Mouse (Mus musculus): ENCODE data around the gene Tagln. TPM values are rescaled to one million over a fixed set of nuclear protein-coding genes. Genes with fewer than 3 reads are reported as not detected.
A peak's percentile ranks its signal among the peaks of the same experiment; 100 is the strongest.

The Tagln gene
- polyA plus RNA-seq, 1 experiment from 2014 or later, result 930 TPM

DNA sequence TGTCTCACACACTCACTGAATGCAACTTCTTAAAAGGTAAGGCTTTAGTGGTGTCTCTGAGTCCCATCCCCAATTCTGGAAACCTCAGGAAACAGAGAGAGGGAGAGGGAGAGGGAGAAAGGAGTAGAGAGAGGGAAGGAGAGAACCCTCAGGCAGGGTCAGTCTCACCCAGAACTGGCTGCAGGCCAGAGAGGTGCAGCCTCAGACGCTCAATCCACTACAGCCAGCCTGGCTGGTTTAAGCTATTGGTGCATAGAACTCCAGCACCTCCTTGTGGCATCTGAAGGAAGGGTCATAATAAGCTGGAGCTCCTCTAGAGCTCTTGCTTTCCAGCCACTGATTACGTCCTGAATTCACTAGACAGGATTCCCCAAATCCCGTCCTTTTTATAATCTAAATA, 1.0 kb upstream of the Tagln start:
- in situ Hi-C loops (cut with MboI; ENCODE audit: low pct_unique_long_range_greater_than_20kb), result no loop called here
- TF ChIP-seq CTCF (IDR thresholded peaks at IDR 0.05), result no peak
- CTCF ChIA-PET, result interaction anchor here (0.7 to 3.1 kb wide), 8 partner anchors 12 to 33 kb away, joined by 3 to 13 read pairs (median 4); partner anchors contain the start of gene Sidt2
- H3K27me3 ChIP-seq, result no peaks in the 10 kb centered on the region
- ATAC-seq (peak; percentile 66), DNase-seq (ENCODE audit: low read depth, low spot score) (no peak)
- POLR2A ChIA-PET, result interaction anchor here (0.6 to 0.7 kb wide), 2 partner anchors 310 to 536 kb away, joined by 3 to 6 read pairs; no protein-coding TSS in a partner anchor

GRCm38 (mm10) chr9:45932571-45933415, 3.1 kb downstream of the Tagln start:
- no peaks in the 10 kb centered on the region for H3K27me3 ChIP-seq
- POLR2A ChIA-PET, result interaction anchor here (0.9 to 1.7 kb wide), 3 partner anchors 12 to 27 kb away, joined by 3 to 4 read pairs (median 4); partner anchors contain the start of gene Pcsk7
- in situ Hi-C loops (cut with MboI; ENCODE audit: low pct_unique_long_range_greater_than_20kb), result no loop called here
- CTCF ChIA-PET, result interaction anchor here (1.4 to 2.1 kb wide), 2 partner anchors 14 to 21 kb away, joined by 4 to 6 read pairs; no protein-coding TSS in a partner anchor
- no peak for DNase-seq (ENCODE audit: low read depth, low spot score)
- ATAC-seq, result no peak
- TF ChIP-seq CTCF (IDR thresholded peaks at IDR 0.05), result no peak

DNA sequence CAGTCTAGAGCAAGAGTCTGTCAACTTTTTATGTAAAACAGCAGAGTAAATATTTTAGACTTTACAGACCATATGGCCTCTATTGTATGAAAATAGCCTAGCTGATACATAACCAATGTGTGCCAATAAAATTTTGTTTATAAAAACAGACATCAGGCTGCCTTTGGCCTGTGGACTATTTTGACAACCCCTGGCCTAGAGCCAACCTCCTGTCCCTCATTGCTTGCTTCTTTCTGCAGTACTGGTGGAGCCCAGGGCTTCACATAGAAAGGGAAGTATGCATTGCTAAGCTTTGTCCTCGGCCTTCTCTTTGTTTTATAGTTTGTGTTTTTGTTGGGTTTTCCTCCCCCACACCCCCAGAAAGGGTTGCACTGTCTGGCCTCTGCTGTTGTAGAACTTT, 3.9 kb downstream of the Tagln start:
- H3K27me3 ChIP-seq, result no peaks in the 10 kb centered on the region
- TF ChIP-seq CTCF (IDR thresholded peaks at IDR 0.05), result no peak
- ATAC-seq (no peak), DNase-seq (ENCODE audit: low read depth, low spot score) (no peak)
- ChIA-PET POLR2A (interaction anchor here (0.9 to 1.7 kb wide), 3 partner anchors 12 to 26 kb away, joined by 3 to 4 read pairs (median 4); partner anchors contain the start of gene Pcsk7), CTCF (interaction anchor here (1.1 to 2.1 kb wide), 3 partner anchors 13 to 20 kb away, joined by 4 to 6 read pairs (median 5); no protein-coding TSS in a partner anchor)
- in situ Hi-C loops (cut with MboI; ENCODE audit: low pct_unique_long_range_greater_than_20kb), result no loop called here

- TF ChIP-seq CTCF (IDR thresholded peaks at IDR 0.05), result no peak
- in situ Hi-C loops (cut with MboI; ENCODE audit: low pct_unique_long_range_greater_than_20kb), result no loop called here
- ChIA-PET CTCF (interaction anchor here (1.8 kb wide), 1 partner anchor 11 kb away, joined by 5 read pairs; no protein-coding TSS in a partner anchor), POLR2A (interaction anchor here (1.0 kb wide), 1 partner anchor 23 kb away, joined by 3 read pairs; the partner anchor contains the start of genes Pcsk7 and Rnf214)
- DNase-seq (ENCODE audit: low read depth, low spot score) (no peak), ATAC-seq (no peak)
- H3K27me3 ChIP-seq, result no peaks in the 10 kb centered on the region
Measured at GRCm38 (mm10) chr9:45929285-45929684, 6.6 kb downstream of the Tagln start.

GRCm38 (mm10) chr9:45919895-45920294, 16.0 kb downstream of the Tagln start:
- CTCF ChIA-PET, result interaction anchor here (1.6 kb wide), 1 partner anchor 12 kb away, joined by 6 read pairs; no protein-coding TSS in a partner anchor
- ATAC-seq, result no peak

GRCm38 (mm10) chr9:45917041-45917934, 18.6 kb downstream of the Tagln start:
- in situ Hi-C loops (cut with MboI; ENCODE audit: low pct_unique_long_range_greater_than_20kb), result no loop called here
- no peaks in the 10 kb centered on the region for H3K27me3 ChIP-seq
- no peak for ATAC-seq
- CTCF ChIA-PET, result interaction anchor here (1.9 kb wide), 1 partner anchor 12 kb away, joined by 5 read pairs; no protein-coding TSS in a partner anchor
- POLR2A ChIA-PET, result interaction anchor here (0.7 kb wide), 2 partner anchors 37 to 315 kb away, joined by 3 to 5 read pairs; no protein-coding TSS in a partner anchor
- DNase-seq (ENCODE audit: low read depth, low spot score), result no peak
- no peak for TF ChIP-seq CTCF (IDR thresholded peaks at IDR 0.05)

More at GRCm38 (mm10) chr9:45919895-45920294, 16.0 kb downstream of the Tagln start:
- in situ Hi-C loops (cut with MboI; ENCODE audit: low pct_unique_long_range_greater_than_20kb), result no loop called here
- POLR2A ChIA-PET, result interaction anchor here (1.2 kb wide), 1 partner anchor 13 kb away, joined by 4 read pairs; no protein-coding TSS in a partner anchor
- no peak for DNase-seq (ENCODE audit: low read depth, low spot score)
- H3K27me3 ChIP-seq, result no peaks in the 10 kb centered on the region
- no peak for TF ChIP-seq CTCF (IDR thresholded peaks at IDR 0.05)

DNA sequence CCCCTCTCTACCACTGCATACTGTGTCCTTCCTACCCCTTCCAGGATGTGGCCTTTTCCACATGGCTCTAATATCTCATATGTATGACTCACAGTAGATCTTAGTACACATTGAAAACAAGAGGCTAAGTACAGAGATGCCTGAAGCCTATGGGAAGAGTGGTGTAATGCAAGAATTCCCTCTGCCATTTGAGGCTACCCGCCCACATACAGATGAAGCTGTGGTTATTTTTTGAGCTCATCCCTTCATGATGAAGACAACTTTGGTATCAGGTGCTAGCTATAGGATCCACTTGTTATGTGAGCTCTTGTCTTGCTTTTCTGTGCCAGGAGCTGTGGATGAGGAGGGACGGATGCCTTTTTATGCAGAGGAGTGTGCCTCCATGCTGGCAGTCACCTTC, 20.2 kb downstream of the Tagln start:
- CTCF ChIA-PET, result no interaction called here
- in situ Hi-C loops (cut with MboI; ENCODE audit: low pct_unique_long_range_greater_than_20kb), result no loop called here
- H3K27me3 ChIP-seq, result no peaks in the 10 kb centered on the region
- TF ChIP-seq CTCF (IDR thresholded peaks at IDR 0.05), result no peak
- no peak for DNase-seq (ENCODE audit: low read depth, low spot score)
- ATAC-seq, result no peak
- POLR2A ChIA-PET, result no interaction called here

- no peak for DNase-seq (ENCODE audit: low read depth, low spot score)
- POLR2A ChIA-PET, result no interaction called here
- TF ChIP-seq CTCF (IDR thresholded peaks at IDR 0.05), result peak; percentile 85
Measured at GRCm38 (mm10) chr9:45911673-45912072, 24.2 kb downstream of the Tagln start.

DNA sequence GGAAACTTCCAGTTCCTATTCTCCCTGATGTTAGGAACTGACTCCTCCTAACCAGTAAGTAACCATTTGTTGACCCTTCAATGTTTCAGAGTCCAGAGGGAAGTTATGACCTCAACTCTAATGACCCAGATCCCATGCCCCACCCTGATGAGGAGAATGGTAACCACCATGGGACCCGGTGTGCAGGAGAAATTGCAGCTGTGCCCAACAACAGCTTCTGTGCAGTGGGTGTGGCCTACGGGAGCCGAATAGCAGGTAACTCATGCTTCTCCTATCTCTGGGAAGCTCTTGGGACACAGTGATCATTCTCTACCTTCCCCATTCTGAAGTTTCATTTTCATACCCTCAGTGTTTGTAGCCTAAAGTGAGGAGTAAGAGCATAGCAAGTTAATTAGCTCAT, 24.9 kb downstream of the Tagln start:
- no peak for TF ChIP-seq CTCF (IDR thresholded peaks at IDR 0.05)
- no peak for DNase-seq (ENCODE audit: low read depth, low spot score)
- H3K27me3 ChIP-seq, result no peaks in the 10 kb centered on the region
- ChIA-PET POLR2A (no interaction called here), CTCF (interaction anchor here (1.3 to 2.9 kb wide), 2 partner anchors 20 to 26 kb away, joined by 4 to 13 read pairs; partner anchors contain the start of gene Tagln)
- in situ Hi-C loops (cut with MboI; ENCODE audit: low pct_unique_long_range_greater_than_20kb), result no loop called here
- ATAC-seq, result no peak

More at GRCm38 (mm10) chr9:45911673-45912072, 24.2 kb downstream of the Tagln start:
- H3K27me3 ChIP-seq, result no peaks in the 10 kb centered on the region
- in situ Hi-C loops (cut with MboI; ENCODE audit: low pct_unique_long_range_greater_than_20kb), result no loop called here
- ATAC-seq, result no peak
- CTCF ChIA-PET, result interaction anchor here (0.7 to 2.9 kb wide), 7 partner anchors 11 to 25 kb away, joined by 3 to 13 read pairs (median 4); partner anchors contain the start of gene Tagln

GRCm38 (mm10) chr9:45907078-45907428, 28.8 kb downstream of the Tagln start:
- CTCF ChIA-PET, result no interaction called here
- H3K27me3 ChIP-seq, result no peaks in the 10 kb centered on the region
- POLR2A ChIA-PET, result interaction anchor here (1.0 to 1.1 kb wide), 2 partner anchors 22 to 24 kb away, joined by 3 read pairs; no protein-coding TSS in a partner anchor
- in situ Hi-C loops (cut with MboI; ENCODE audit: low pct_unique_long_range_greater_than_20kb), result no loop called here
- ATAC-seq (peak; percentile 8), DNase-seq (ENCODE audit: low read depth, low spot score) (no peak)
- no peak for TF ChIP-seq CTCF (IDR thresholded peaks at IDR 0.05)

All from Patski (cell line).